Mouse (Mus musculus) right cerebral cortex, postnatal 10 days (tissue): ENCODE measurements around the gene Cdc40.

Experiments used
- DNase-seq, 2 experiments: peaks; one replicate each; pipeline ENCODE4 v3.0.0; 2021; ENCODE audit warnings: low spot score in 2 of 2

Gene Cdc40

GRCm38 (mm10) chr10:40882831-40883643, at the start of gene Cdc40, which contains the start of gene Wasf1:
Cdc40 (minus strand) TSS chr10:40883311.
Wasf1 (plus strand) TSS chr10:40883475.
- DNase-seq, result peak; percentile 99

- no peak for DNase-seq
Measured at GRCm38 (mm10) chr10:40919464-40919863, 36.4 kb upstream of the Cdc40 start.

DNA sequence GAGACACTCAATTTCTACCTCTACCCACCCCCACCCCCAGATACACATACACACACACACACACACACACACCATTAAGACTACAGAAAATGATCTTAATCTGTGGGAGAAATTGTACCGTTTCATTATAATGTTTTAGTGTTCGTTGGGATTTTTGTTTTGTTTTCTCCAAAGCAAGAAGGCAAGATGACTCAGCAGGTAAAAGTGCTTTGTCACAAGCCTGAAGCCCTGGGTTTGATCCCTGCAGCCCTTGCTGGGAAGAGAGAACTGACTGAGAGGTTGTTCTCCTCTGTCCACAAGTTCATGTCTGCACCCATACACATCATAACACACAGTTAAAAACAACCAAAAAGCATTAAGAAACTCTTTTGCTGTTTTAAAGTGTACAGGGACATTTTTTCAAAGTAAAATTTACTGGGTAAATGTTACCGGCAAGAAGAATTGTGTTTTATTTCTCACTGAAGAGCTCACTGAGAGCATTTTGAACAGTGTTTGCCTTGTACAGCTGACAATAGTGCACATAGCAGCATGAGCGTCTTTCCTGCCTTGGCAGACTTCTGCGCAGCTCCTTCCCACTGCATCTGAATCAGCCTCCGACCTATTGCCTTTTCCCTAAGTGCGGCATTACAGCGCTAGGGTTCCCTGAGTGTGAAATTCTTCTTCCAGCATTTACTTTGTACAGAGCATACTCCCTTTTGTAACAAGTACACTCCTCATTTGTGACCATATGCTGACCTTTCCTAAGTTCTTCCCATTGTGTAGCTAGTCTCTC, 35.7 kb upstream of the Cdc40 start:
- DNase-seq, result no peak

DNA sequence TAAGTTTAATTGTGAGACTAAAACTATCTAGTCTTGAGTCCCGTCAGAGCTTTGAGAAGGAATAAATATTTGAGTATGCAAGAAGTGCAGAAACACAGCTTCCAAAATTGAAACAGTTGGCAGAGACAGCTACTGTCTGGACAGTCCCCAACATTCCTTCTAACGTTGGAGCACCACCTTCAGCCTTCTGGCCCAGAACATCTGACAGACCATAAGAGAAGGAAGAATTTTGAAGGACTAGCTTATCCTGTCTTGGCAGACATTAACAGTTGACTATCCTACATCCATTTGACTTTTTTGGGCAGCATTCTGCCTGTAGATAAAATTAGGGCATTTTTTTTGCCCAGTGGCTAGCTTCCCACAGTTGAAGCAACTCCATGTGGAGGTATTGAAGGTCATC, 32.1 kb upstream of the Cdc40 start:
- DNase-seq, result no peak

GRCm38 (mm10) chr10:40910811-40911210, 27.7 kb upstream of the Cdc40 start:
- no peak for DNase-seq

DNA sequence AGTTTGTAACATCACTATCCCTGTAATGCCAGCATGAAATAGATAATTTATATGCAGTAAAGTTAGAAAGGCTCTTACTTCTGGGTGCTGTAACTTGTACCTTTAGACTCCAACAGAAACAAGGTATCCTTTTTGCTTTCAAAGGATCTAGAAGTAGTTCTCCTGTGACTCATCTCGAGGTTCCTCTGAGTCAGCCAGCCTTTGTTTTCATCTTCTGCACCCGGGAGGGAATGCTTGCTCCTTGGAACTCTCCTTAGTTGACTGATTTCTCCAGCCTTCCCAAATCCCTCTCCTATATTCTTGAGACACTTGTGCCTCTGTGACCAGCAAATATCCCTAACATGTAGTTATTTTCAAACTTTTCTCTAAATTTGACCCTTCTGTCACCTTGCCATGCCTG, 25.5 kb upstream of the Cdc40 start:
- DNase-seq, result no peak

GRCm38 (mm10) chr10:40906802-40907201, 23.7 kb upstream of the Cdc40 start:
- DNase-seq, result no peak

DNA sequence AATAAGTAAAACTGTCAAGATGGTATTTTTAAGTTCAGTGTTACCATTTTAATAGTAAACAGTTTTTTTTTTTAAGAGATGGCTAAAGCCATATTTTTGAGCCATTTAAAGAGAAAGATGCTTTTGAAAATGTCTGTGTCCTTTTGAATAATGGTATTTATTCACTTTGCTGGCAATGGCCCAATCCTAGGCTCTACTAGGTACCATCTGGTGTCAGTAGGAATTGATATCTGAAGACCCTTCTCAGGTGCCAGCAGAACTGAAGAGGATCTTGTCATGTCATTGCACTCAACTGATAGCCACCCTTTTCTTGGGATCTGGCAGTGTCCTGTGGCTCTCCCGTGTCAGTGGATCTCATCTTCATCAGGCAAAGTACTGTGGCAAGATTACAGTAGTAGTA, 23.0 kb upstream of the Cdc40 start:
- no peak for DNase-seq

DNA sequence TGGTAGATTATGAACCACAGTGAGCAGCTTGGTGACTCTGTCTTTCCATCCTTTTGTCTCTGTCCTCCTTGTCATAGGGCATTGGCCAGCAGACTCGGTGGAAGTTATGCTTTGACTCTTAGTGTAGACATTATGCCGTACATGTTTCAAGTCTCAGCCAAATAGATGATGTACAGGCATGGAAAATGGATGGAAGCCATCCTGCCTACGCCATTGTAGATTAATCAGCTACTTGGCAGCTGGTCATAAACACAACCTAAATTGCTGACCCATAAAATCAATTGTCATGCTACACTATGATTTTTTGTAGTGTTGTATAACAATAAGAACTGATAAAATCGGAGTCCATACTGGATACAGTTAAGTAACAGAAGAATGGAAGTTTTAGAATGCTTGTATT, 18.7 kb upstream of the Cdc40 start:
- no peak for DNase-seq

DNA sequence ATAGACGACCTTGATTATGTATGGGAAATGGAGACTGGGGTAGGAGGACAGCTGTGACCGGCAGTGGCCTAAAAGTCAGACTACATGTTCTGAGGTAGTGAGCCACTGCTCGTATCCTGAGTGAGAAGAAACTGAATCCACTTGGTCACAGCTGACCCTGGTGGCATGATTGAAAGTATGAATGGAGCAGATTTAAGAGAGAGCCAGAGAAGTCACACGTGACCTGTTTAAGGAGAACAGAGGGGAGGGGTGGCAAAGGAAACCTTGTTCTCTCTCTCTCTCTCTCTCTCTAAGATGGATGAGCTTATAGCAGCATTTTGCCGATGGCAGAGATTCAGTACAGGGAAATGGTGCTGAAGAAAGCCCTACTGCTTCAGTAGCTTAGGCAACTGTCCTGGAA, 13.5 kb upstream of the Cdc40 start:
- no peak for DNase-seq

GRCm38 (mm10) chr10:40895765-40896164, 12.7 kb upstream of the Cdc40 start:
- DNase-seq, result no peak

GRCm38 (mm10) chr10:40889146-40889545, 6.0 kb upstream of the Cdc40 start:
- DNase-seq, result no peak

GRCm38 (mm10) chr10:40887316-40887715, 4.2 kb upstream of the Cdc40 start:
- no peak for DNase-seq

DNA sequence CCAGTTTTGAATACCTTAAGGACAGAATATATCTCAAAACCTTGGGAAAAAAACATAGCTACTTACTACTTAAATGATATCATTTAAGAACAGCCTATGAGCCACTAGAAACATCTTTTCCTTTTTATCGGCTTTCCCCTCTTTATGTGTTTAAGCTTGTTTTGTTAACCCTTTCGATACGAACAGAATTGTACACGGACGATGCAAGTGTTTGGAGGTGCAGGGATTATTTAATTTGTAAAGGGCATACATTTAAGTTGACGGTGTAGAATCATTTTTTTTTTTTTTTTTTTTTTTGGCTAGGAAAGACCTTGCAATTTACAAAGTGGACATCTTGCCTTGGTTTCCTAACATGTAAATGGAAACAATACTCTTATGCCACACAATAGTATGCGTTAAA, 2.3 kb upstream of the Cdc40 start:
- no peak for DNase-seq

GRCm38 (mm10) chr10:40884279-40884806, 1.2 kb upstream of the Cdc40 start:
- DNase-seq, result peak; percentile 45 to 64

GRCm38 (mm10) chr10:40883644-40884278, 650 bp upstream of the Cdc40 start:
- no peak for DNase-seq

DNA sequence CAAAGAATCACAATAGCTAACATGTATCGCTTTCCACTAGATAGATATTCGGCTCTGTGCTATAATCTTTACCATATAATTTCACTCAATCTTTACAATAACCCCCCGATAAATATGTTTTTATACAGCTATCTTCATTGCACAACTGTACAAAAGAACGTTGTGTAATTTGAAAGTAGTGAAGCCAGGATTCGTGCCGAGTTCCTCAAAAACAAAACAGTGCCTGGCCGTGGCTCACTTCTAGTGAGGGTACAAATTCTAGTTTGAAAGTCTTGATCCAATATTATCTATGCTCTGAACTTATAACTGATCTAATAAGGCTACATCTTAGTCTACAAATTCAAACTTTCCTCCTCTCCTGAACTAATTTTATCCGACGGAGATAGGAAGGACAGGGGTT, 778 bp downstream of the Cdc40 start:
- no peak for DNase-seq

DNA sequence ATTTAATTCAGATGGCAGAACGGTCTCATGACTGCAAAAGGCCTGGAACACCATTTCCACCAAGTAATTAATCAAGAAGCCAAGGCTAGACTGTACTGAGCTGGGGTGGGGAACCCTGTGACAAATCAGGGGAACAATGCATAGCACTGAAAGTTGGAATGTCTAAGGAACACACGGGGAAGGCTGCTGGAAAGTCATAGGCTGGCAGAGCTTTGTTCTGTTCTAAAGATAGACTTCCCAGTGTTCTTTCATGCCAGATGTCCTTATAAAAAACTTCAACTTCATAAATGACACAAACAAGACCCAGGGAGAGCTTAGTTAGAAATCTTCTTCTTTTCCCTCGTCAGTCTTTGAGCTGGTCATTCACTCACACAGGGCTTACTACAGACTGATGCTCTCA, 1.9 kb downstream of the Cdc40 start:
- DNase-seq, result no peak

DNA sequence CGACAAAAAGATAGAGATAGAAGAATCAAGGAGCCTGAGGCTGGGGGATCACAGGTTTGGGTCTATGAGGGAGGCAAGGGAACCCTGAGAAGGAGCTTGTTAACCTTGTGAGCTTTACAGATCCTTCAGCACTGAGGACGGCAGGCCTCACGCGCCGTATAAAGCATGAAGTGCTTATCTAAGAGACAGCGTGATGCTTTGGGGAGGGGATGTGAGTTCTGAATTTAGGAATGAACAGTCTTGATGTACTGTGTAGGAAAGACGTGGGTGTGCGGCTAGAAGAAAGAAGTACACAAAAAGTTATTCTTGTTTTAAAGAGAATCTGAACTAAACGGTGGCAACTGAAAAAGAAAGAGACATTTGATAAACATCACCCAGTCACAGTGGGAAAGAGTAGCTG, 3.1 kb downstream of the Cdc40 start:
- no peak for DNase-seq

- DNase-seq, result peak in 1 of 2 experiments; percentile 5
Measured at GRCm38 (mm10) chr10:40878246-40878645, 4.9 kb downstream of the Cdc40 start.

GRCm38 (mm10) chr10:40872052-40872451, 11.1 kb downstream of the Cdc40 start:
- peak in 1 of 2 experiments; percentile 20 for DNase-seq

DNA sequence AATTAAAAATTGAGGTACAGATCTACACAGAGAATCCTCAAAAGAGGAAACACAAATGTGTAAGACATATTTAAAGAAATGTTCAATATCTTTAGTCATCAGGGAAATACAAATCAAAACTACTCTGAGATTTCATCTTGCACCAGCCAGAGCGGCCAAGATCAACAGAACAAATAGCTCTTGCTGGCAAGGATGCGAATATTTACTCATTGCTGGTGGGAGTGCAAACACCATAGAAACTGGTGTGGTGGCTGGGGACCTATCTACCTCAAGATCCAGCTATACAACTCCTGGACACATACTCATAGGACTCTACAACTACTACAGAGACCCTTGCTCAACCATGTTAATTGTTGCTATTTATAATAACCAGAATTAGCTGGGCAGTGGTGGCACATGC, 11.8 kb downstream of the Cdc40 start:
- DNase-seq, result peak in 1 of 2 experiments; percentile 11
